Comparison of ENCODE assay signal across 9 mouse cellular contexts in the genomic region with DNA sequence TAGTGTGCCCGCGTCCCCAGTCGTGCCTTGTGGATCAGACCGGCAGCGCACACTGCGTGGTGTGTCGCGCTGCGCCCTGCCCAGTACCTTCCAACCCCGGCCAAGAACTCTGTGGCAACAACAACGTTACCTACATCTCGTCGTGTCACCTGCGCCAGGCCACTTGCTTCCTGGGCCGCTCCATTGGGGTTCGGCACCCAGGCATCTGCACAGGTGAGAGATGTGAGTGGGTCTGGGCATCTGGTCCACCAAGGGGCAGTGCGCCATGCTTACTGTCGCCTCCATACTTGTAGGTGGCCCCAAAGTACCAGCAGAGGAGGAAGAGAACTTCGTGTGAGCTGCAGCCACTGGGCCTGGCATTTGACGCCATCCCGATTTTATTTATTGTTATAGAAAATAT. TPM values are rescaled to one million over a fixed set of nuclear protein-coding genes. Genes with fewer than 3 reads are reported as not detected.
DNase-seq lines count a peak whose midpoint lies in the region; ATAC-seq and TF ChIP-seq lines count a peak whose summit lies in the region.
"Had no signal": no experiment of that assay in that cellular context is flagged by ENCODE, and none has a peak within 500 bp of the region (broad histone marks: within the 10 kb centered on the region; RNA-seq: fewer than 3 reads in every experiment).

No protein-coding gene starts in this region.

- H3K9me3 ChIP-seq in kidney, embryonic 15.5 days (replicated peaks): no peaks in the 10 kb centered on the region
- no peaks in the 10 kb centered on the region for H3K9me3 ChIP-seq in hindbrain, embryonic 13.5 days
- H3K9me3 ChIP-seq in midbrain, embryonic 12.5 days: no peaks in the 10 kb centered on the region

- no peak for TF ChIP-seq CTCF in cortical plate, adult 2 months (IDR thresholded peaks at IDR 0.05; ENCODE audit: extremely low read depth, insufficient read depth, low read length)

- H3K4me2 ChIP-seq in kidney, embryonic 15.5 days: peak overlapping the region; percentile 94
- H3K4me2 ChIP-seq in hindbrain, embryonic 13.5 days: peak overlapping the region; percentile 67
- peak overlapping the region; percentile 68 for H3K4me2 ChIP-seq in midbrain, embryonic 12.5 days (replicated peaks)

- H3K27ac ChIP-seq in kidney, embryonic 15.5 days: no peak overlapping the region
- H3K27ac ChIP-seq in cortical plate, adult 2 months (ENCODE audit: insufficient read depth, low read length): no peak overlapping the region
- no peak overlapping the region for H3K27ac ChIP-seq in hindbrain, embryonic 13.5 days
- H3K27ac ChIP-seq in midbrain, embryonic 12.5 days (replicated peaks): no peak overlapping the region

- peaks cover 41% of the 10 kb centered on the region for H3K27me3 ChIP-seq in kidney, embryonic 15.5 days
- peaks cover 82% of the 10 kb centered on the region for H3K27me3 ChIP-seq in hindbrain, embryonic 13.5 days
- H3K27me3 ChIP-seq in midbrain, embryonic 12.5 days: peaks cover 86% of the 10 kb centered on the region

- H3K36me3 ChIP-seq in kidney, embryonic 15.5 days: no peaks in the 10 kb centered on the region
- no peaks in the 10 kb centered on the region for H3K36me3 ChIP-seq in hindbrain, embryonic 13.5 days
- H3K36me3 ChIP-seq in midbrain, embryonic 12.5 days: no peaks in the 10 kb centered on the region

- H3K4me3 ChIP-seq in kidney, embryonic 15.5 days (replicated peaks): peak overlapping the region; percentile 55
- H3K4me3 ChIP-seq in cortical plate, adult 2 months (ENCODE audit: insufficient read depth, low read length): peak overlapping the region; percentile 39
- H3K4me3 ChIP-seq in hindbrain, embryonic 13.5 days: peak overlapping the region; percentile 42
- no peak overlapping the region for H3K4me3 ChIP-seq in midbrain, embryonic 12.5 days

- no peak for TF ChIP-seq POLR2A in cortical plate, adult 2 months (IDR thresholded peaks at IDR 0.05; ENCODE audit: extremely low read depth, insufficient read depth, low read length)

- H3K9ac ChIP-seq in kidney, embryonic 15.5 days: peak overlapping the region; percentile 22; the same call in 1 of the 2 replicates
- no peak overlapping the region for H3K9ac ChIP-seq in hindbrain, embryonic 13.5 days
- no peak overlapping the region for H3K9ac ChIP-seq in midbrain, embryonic 12.5 days (replicated peaks)

- H3K4me1 ChIP-seq in kidney, embryonic 15.5 days: peaks cover 46% of the 10 kb centered on the region
- H3K4me1 ChIP-seq in cortical plate, adult 2 months (ENCODE audit: control insufficient read depth, insufficient read depth, low read length): peaks cover 2% of the 10 kb centered on the region; the same call in 1 of the 2 replicates
- peaks cover 45% of the 10 kb centered on the region for H3K4me1 ChIP-seq in hindbrain, embryonic 13.5 days (replicated peaks)
- peaks cover 33% of the 10 kb centered on the region for H3K4me1 ChIP-seq in midbrain, embryonic 12.5 days

- 26% methylated on average over 21 of the region's 21 CpGs for WGBS in kidney, embryonic 15.5 days
- WGBS in hindbrain, embryonic 13.5 days: 32% methylated on average over 21 of the region's 21 CpGs
- 34% methylated on average over 21 of the region's 21 CpGs for WGBS in midbrain, embryonic 12.5 days

- ATAC-seq in kidney, embryonic 15.5 days (replicated peaks; ENCODE audit: low FRiP score): no peak
- ATAC-seq in hindbrain, embryonic 13.5 days (ENCODE audit: low FRiP score): no peak
- ATAC-seq in midbrain, embryonic 12.5 days (ENCODE audit: low FRiP score, low read depth): no peak

- no peak for DNase-seq in kidney, adult 11 months
- no peak for DNase-seq in urinary bladder, postnatal 4 days (ENCODE audit: low spot score in 2 of 2)
- DNase-seq in embryo, embryonic 10 days (ENCODE audit: low spot score): no peak
- no peak for DNase-seq in frontal cortex, postnatal 14 days (ENCODE audit: low spot score in 2 of 2)
- DNase-seq: gastrocnemius, postnatal 14 days had no signal

RNA-seq across cellular contexts. Expression of gene Fstl3, which starts 4.1 kb away (rescaled TPM):
- polyA plus RNA-seq in kidney, embryonic 15.5 days (2015; fragmentation: Nextera tagmentation; extraction: Ambion mirVana): 15.3 and 15.6 TPM in 2 replicates
- 5.7 and 5.9 TPM in 2 replicates for polyA plus RNA-seq in cortical plate, adult 2 months (2012; rRNA removed)
- polyA plus RNA-seq in hindbrain, embryonic 13.5 days (2015; fragmentation: Nextera tagmentation; extraction: Ambion mirVana): 1.3 and 1.4 TPM in 2 replicates
- polyA plus RNA-seq in midbrain, embryonic 12.5 days (2016; fragmentation: Nextera tagmentation; extraction: Ambion mirVana): 1.0 and 1.6 TPM in 2 replicates

RNA-seq across cellular contexts. Expression of gene Prss57, which starts 9.6 kb away (rescaled TPM):
- 0.29 TPM in 1 of 2 replicates, not detected in the other for polyA plus RNA-seq in kidney, embryonic 15.5 days (2015; fragmentation: Nextera tagmentation; extraction: Ambion mirVana)
- 1.4 and 2.1 TPM in 2 replicates for polyA plus RNA-seq in cortical plate, adult 2 months (2012; rRNA removed)
- polyA plus RNA-seq in hindbrain, embryonic 13.5 days (2015; fragmentation: Nextera tagmentation; extraction: Ambion mirVana): 0.18 TPM in 1 of 2 replicates, not detected in the other
- polyA plus RNA-seq in midbrain, embryonic 12.5 days (2016; fragmentation: Nextera tagmentation; extraction: Ambion mirVana): 0.27 TPM in 1 of 2 replicates, not detected in the other

RNA-seq across cellular contexts. Expression of gene Palm, which starts 12.2 kb away (rescaled TPM):
- 144 and 158 TPM in 2 replicates for polyA plus RNA-seq in kidney, embryonic 15.5 days (2015; fragmentation: Nextera tagmentation; extraction: Ambion mirVana)
- 294 and 331 TPM in 2 replicates for polyA plus RNA-seq in cortical plate, adult 2 months (2012; rRNA removed)
- 240 and 252 TPM in 2 replicates for polyA plus RNA-seq in hindbrain, embryonic 13.5 days (2015; fragmentation: Nextera tagmentation; extraction: Ambion mirVana)
- 198 and 204 TPM in 2 replicates for polyA plus RNA-seq in midbrain, embryonic 12.5 days (2016; fragmentation: Nextera tagmentation; extraction: Ambion mirVana)

RNA-seq across cellular contexts. Expression of gene Rnf126, which starts 14.4 kb away (rescaled TPM):
- 88.5 and 102 TPM in 2 replicates for polyA plus RNA-seq in kidney, embryonic 15.5 days (2015; fragmentation: Nextera tagmentation; extraction: Ambion mirVana)
- polyA plus RNA-seq in cortical plate, adult 2 months (2012; rRNA removed): 157 TPM in 2 replicates
- 87.9 and 90.7 TPM in 2 replicates for polyA plus RNA-seq in hindbrain, embryonic 13.5 days (2015; fragmentation: Nextera tagmentation; extraction: Ambion mirVana)
- 98.8 and 104 TPM in 2 replicates for polyA plus RNA-seq in midbrain, embryonic 12.5 days (2016; fragmentation: Nextera tagmentation; extraction: Ambion mirVana)

RNA-seq across cellular contexts. Expression of gene Fgf22, which starts 26.3 kb away (rescaled TPM):
- 0.12 and 0.14 TPM in 2 replicates for polyA plus RNA-seq in kidney, embryonic 15.5 days (2015; fragmentation: Nextera tagmentation; extraction: Ambion mirVana)
- 6.5 and 9.7 TPM in 2 replicates for polyA plus RNA-seq in cortical plate, adult 2 months (2012; rRNA removed)
- polyA plus RNA-seq in hindbrain, embryonic 13.5 days (2015; fragmentation: Nextera tagmentation; extraction: Ambion mirVana): 1.00 and 2.1 TPM in 2 replicates
- 0.48 and 0.55 TPM in 2 replicates for polyA plus RNA-seq in midbrain, embryonic 12.5 days (2016; fragmentation: Nextera tagmentation; extraction: Ambion mirVana)
